Mouse (Mus musculus) T-cell, adult 2 months (primary cell): ENCODE results near the gene Acaca.

Source experiments
- DNase-seq: peaks from one replicate; pipeline ENCODE4 v3.0.0; 2022; ENCODE audit warnings: low spot score

Gene Acaca

DNA sequence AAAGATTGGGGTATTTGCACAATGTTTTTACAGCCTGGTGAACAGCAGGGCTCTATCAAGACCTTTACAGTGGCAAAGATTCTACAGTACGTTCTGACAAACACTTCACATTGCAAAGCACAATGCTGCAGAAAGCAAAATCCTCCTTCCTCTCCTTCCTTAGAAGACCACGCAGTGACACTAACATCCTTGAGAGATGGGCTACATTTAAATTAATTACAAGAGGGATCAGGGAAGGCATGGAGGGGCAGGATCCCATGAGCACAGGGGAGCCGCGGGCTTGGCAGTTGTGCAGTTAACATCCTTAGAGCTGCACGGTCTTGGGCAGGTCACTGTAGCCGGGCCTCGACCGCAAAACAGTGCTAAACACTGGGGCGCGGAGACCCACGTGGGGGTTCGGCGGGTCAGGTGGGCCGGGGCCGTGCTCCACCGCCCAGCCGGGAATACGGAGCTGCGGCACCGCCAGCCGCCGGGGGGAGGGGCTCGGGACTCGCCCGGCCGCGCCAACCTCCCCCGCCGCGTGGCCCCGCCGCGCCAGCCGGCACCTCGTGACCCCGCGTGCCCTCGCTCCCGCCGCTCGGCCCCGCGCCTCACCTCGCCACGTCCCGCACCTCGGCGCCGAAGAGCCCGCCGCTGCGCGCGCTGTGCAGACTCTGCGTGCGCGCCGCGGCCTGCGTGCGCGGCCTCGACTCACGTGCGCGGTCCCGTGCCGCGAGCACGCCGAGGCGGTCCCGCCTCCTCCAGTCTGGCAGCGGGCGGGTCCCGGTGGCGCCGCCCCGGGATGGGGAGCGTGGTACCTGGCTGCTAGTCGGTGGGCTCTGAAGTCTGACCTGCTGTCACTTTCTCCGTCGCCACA, at the start of gene Acaca, which contains the start of gene Tada2a:
TSS of gene Acaca (plus strand) at position 730 of the 856 bp plus-strand sequence.
TSS of gene Tada2a (minus strand) at position 658 of the 856 bp plus-strand sequence.
- peak; percentile 78 for DNase-seq

DNA sequence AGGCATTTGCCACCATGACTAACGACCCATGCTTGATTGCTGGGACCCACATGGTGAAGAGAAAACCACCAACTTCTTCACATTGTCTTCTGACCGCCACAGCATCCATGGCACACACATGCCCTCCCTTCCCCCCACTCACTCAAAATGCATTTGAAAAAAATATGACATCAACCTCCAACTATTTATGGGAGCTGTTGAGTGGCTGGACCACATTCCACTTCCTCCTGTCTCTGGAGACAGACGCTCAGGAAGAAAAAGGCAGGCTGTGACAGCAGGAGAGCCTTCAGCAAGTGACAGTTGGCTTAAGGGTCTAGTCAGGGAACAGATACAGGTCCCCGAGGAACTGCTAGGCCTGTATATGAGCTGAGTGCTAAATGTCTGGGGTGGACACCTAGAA, 49.6 kb upstream of the Acaca start:
- no peak for DNase-seq

DNA sequence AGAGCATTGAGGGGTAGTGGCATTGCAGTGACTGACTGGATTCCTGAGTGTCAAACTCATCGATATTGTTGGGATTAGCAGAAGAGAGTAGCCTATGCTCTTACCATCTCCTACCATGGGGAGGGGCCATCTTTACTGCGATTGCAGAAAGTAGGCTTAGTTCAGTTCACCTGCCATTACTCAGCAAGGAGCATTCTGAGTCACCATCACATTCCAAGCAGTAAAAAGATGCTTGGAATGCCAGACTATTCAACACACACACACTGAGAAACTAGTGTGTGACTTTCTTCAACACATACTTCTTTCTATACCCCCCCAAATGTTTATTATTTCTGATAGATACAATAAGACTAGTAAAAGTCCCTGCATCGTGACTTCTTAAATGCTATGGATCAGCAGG, 49.1 kb upstream of the Acaca start:
- DNase-seq: no peak

DNA sequence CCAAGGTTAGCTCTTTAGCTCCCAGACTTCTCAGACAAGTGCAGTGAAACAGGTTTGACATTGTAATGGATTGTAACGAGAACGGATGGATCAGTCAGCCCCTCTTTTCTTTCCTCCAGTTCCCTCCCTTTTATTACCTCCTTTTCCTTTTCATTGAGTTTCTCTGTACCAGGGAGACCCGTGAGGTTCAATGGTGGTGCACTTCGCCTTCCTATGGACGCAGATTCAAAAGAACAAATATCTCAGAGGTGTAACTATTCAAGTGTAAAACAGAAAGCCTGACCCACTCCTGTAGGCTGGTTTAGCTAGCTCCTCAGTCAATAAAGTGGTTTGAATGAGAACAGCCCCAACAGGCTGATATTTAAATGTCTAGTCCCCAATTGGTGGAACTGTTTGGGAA, 47.6 kb upstream of the Acaca start:
- no peak for DNase-seq

DNA sequence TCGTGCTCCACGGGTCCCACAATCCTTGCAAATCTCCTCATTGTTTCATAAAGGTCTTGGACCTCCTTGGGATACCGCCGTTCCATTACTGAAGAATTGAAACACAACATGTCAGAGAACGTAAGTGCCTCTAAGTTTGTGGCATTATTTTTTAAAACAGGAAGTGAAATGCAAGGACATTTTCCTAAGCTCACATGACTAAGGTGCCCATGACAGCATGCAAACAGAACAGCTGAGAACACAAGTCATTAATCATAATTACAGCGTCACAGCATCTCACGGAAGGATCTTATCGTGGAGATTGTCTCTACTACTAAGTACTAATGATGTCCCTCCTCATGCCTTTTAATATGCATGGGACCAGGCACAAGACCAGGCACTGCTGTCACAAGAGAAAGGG, 38.9 kb upstream of the Acaca start:
- DNase-seq: no peak

DNA sequence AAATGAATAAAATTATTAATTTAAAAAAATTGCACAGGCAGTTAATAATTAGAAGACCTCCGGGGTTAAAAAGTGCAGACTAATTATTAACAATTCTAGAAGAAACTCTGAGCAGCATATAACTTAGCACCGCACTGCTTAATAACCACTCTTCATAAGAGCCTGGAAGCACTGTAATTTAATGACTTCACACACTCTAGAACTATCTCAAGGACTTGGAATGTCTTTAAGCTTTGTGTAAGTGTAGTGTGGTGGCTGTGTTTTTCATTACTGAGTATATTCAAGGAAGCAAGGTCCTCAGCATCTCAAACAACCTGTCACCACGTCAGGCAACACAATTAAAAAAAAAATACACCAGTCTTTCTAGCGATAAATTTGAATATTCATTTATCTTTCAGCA, 34.4 kb upstream of the Acaca start:
- DNase-seq: no peak

DNA sequence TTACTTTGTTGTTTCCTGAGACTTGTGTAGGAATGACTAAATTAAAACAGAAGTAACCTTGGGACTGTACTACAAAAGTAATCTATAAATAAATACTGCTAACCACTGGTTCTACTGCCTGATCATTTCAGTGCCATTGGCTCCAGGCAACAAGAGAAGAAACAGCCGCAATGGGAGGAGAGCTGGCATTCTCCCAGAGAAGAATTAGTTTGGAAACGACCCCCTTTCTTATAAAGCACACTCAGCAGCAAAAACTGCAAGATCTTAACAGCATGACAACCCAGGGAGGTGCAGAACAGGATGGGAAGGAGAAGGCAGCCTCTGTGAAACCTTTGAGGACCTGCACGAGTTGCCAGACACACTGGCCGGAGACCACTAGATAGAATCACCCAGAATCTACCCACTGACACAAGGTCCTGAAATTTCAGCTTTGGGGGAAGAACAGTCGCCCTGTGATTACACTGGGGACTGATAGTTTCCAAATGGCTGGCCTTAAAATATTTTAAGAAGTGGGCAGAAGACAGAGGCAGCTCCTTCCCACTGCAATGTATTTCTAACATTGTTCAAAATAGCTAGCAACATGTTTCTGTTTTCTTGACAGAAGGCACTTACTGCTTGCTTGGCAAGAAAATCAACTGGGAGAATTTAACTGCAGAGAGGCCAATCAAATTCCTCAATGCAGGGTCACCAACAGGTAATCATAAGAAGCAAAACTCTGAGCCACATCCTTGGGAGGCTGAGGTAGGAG, 32.0 kb upstream of the Acaca start:
- DNase-seq: no peak

DNA sequence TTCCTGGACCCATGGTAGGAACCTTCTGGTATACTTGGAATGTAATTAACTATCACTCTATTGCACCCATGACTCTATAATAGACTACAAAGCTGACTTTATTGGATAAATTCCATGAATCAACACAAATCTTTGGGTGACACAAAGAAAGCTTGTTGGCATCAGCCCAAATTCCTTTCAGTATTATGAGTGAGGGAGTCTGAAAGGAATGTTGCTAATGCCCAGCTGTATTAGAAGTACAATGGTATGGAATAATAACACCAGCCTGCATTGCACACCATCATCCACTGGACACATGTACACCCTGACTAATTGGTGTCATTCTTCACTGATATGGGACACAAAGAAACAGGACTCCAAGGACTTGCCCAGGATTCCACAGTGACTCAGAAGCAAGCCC, 28.3 kb upstream of the Acaca start:
- DNase-seq: no peak

DNA sequence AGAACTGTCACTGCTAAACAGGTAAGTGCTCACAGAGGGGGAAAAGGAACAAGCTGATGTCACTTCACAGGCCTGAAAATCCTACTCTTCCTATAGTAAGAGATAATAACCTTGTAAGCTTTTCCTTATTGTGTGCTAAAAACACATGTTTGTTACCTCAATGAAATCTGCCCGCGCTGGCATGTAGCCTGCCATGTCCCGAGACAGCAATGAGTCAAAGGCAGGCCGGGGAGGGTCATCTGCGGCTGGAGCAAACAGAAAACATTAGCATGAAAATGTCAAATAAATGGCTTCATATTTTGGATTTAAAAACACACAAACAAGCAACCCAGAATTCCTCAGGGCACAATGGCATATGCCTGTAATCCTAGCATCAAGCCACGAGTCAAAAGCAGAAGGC, 25.4 kb upstream of the Acaca start:
- DNase-seq: no peak

DNA sequence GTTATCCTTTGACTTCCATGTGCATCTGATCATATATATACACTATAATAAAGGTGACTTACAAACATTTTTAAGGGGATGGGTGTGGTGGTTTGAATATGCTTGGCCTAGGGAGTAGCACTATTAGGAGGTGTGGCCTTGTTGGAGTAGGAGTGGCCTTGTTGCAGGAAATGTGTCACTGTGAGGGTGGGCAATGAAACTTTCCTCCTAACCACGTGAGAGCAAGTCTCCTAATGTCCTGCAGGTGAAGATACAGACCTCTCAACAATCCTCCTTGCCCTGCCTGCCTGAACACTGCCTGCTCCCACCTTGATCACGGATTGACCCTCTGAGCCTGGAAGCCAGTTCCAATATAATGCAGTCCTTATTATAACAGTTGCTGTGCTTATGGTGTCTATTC, 22.3 kb upstream of the Acaca start:
- DNase-seq: no peak

DNA sequence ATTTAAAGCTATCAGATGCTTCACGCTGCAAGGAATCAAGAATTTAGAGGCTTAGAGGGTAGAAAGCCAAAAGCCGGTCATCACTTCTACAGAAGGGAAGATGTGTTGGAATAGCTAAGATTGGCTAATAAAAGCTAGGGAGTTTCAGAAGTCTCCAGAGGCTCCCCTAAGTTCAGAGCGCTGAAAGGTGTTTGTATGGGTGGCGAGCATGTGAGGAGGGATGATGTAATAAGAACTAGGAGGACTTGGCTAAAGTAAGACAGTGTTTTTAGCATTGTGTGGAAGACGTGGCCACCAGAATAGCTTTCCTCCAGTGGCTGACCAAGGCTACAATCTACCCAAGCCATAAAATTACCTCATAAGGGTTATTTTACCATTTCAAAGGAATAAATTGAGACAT, 15.8 kb upstream of the Acaca start:
- DNase-seq: no peak

DNA sequence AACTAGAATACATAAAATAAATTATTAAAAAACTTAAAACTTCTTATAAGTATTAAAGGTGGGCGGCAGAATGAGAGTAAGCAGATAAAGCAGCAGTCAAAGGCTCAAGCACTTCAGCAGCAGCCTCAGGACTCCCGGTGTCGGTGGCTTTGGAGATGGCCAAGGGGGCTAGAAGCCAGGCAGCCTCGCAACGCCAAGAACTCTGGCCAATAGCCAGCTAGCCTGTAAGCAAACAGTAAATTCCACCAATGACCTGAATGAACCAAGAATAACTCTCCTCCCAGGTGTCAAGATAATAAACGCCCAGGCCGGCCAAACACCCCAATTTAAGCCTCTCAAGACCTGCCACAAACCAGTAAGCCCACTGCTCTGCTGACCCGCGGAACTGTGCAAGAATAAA, 13.8 kb upstream of the Acaca start:
- DNase-seq: no peak

DNA sequence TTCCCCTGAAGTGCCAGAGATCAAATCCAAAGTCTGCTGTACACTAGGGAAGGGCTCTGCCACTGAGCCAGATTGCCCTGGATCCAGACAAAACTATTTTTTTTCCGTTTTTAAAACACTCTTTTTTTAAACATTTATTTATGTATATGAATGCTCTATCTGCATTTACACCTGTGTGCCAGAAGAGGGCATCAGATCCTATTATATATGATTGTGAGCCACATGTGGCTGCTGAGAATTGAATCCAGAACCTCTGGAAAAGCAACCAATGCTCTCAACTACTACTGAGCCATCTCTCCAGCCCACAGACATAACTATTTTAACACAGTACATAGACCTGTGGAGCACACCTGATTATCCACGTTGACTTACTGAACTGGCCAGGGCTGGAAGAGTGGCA, 13.3 kb upstream of the Acaca start:
- no peak for DNase-seq

DNA sequence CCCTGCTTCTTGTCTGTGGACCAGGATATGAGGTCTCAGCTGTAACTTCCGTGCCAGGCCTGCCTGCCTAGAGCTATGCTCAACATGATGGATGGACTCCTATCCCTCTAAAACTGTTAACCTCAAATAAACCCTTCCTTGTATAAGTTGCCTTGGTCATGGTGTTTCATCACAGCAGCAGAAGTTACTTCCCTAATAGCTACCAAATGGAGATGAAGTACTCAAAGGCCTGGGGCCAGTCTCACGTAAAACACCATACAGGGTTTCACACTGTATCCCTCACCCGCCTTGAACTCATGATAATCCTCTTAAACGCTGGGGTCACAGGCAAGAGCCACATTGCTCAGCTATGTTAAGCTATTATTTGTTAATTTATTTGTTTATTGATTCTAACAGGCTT, 12.0 kb upstream of the Acaca start:
- no peak for DNase-seq

DNA sequence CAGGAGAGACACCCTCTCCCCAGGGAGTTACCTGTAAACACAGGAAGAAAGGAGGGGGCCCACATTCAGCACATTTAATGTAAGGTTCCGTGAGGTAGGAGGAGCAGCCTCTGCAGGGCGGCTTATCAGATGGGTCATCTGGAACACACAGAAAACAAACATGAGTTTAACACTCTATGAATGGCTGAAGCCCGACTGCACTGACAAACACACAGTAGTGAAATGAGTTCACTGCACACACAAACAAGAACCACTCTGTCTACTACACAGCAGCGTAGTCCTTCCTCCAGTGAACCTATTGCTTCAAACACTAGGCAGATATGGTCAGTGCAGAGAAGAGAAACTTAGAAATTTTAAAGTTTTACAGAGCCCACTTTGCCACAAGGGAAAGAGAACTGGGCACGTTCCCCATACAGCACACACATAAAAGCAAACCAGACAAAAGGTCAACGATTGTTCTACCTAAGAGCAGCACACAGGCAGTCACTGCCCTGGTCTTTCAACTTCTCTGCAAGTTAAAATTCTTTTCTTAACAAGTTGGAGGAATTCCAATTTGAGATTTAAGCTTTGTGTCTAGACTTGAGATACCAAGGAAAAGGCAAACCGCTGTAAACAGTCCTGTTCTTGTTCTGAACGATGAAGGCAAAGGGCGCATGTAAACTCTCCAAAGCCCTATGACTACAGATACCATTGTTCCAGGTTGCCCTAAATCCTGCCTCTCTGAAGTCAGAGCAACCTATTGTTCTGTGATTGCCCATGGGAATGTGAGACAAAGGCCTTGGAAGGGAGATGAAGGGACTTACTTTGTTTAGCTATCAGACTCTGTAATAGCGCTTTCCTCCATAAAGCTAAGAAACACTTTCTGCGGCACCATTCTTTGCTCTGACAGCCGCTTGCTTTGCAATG, 8.2 kb upstream of the Acaca start:
- no peak for DNase-seq

DNA sequence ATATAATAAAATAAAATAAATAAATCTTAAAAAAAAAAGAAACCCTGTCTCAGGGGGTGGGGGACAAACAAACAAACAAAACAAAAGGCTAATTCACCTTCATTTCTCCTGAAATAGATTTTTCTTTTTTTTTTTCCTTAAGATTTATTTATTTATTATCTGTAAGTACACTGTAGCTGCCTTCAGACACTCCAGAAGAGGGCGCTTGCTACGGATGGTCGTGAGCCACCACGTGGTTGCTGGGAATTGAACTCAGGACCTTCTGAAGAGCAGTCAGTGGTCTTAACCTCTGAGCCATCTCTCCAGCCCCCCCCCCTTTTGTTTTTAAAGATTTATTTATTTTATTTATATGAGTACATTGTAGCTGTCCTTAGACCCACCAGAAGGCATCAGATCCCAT, 1.5 kb upstream of the Acaca start:
- no peak for DNase-seq

DNA sequence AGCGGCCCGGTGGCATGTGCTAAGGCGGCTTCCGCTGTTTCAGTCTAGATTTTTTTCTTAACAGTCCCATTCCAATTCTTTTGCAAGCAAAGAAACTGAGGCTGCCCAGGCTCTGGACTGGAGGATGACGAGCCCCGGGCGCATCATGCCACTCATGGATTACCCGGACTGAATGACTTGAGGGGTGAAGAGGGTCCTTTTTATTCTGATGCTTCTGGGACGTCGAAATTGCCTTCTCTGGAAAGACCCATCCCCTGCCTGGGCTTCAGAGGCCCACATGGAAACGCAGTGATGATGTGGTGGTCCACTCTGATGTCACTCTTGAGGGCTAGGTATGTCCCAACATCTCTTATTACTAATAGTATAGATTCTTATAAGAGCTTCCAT, 320 bp downstream of the Acaca start:
- no peak for DNase-seq

DNA sequence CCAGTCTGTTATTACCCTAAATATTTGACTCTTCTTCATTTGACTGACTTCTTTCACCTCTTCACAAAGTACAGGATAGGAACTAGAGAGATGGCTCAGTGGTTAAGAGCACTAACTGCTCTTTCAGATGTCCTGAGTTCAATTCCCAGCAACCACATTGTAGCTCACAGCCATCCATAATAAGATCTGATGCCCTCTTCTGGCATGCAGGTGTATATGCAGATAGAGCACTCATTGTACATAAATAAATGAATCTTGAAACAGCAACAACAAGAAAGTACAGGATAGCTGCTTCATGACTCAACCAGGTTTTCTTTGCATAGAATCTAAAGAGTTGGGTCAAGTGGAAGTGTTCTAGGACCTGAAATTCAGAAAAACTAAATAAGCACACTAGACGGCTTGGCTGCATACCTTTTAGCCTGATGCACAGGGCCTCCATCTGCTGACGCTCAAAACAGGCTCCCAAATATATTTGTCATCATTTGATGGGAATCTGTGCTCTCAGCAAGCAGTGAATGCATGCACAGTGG, 4.9 kb downstream of the Acaca start:
- DNase-seq: no peak

DNA sequence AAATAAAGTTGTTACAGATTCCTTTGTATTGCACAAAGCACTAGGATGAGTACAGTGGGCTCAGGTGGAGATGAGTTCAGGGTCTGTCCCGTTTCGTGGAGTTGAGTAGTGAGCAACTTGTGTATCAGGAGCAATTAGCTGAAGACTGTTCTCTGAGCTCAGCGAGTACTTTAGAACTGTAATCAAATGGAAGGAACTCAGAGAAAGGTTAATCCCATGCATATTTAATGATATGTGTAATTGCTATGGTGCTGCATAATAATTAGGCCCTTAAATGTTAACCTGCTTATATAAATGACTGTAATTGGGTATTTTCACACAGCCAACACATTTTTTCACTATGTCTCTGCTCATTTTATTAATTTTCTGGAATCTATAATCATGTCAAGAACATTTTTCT, 7.0 kb downstream of the Acaca start:
- DNase-seq: no peak

DNA sequence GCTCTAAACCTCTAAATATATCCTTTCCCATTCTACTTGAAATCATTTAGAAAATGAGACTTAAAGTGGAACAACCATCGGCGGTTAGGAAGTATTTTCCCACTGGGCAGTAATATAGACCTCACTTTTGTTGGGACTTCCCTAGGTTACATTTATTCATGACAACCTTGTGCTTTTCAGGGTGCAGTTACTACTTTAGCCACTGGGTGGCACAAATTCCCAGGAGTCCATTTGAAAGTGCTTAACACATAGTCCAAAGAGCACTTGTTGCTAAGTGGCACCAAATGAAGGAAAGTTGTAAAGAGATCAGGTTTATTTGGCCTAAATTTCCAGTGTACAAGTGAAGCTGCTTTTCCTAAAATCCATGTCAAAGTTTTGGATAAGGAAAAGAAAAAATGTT, 12.3 kb downstream of the Acaca start:
- peak; percentile 27 for DNase-seq

DNA sequence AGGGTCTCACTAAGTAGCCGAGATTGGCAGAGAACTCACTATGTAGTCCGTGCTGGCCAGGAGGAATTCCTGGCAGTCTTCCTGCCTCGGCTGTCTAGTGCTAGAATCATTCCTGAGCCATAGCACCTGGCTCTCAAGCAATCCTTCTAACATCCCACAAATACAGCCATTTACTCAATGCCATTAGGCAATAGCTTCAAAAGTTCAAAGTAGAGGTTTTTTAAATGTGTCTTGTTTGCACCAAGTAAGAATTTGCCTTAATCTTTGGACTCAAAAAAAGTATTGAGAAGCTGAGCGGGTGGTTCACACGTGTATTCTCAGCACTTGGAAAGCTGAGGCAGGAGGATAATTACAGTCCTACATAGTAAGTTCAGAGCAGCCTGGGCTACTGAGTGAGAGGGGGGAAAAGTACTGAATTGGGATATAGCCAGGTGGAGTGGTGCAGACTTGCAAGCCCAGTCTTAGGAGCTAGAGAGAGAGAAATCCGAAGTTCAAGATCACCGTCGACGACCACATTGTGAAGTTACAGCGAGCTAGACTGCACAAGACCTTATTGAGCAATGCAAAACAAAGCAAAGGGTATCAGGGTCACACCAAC, 15.8 kb downstream of the Acaca start:
- no peak for DNase-seq

DNA sequence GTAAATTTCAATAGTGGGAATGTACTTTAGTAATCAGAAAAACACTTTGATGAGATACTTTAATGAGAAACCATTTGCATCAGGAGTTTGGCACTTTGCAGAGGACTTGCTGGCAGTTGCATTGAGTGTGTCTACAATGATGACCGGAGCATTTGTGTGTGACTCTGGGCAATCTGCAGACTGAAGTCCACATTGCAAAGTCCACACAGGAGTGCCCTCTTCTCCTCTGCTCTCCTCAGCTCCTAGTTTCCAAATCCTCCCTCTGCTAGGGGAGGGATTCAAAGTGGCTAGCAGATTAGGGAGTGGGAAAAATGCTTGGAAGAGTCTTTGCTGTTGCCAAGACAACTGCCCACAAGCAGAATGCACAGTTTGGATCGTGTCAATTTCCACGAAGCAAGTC, 16.6 kb downstream of the Acaca start:
- DNase-seq: no peak
